Mouse (Mus musculus) heart, embryonic 10.5 days (tissue): Measurements from ENCODE around the gene Inhbe. TPM values are rescaled to one million over a fixed set of nuclear protein-coding genes. Genes with fewer than 3 reads are reported as not detected.

Experiments used
- DNase-seq: peaks from one replicate; pipeline ENCODE4 v3.0.0-alpha.2; 2017; ENCODE audit warnings: low spot score
- H3K27ac ChIP-seq: fragments of 300-500 bp; sonication (generic); 2 replicates; pipeline ENCODE4 v1.5.1; 2016; ENCODE audit warnings: mild to moderate bottlenecking
- H3K27me3 ChIP-seq: fragments of 300-500 bp; sonication (generic); 2 replicates; pipeline ENCODE4 v1.6.1; 2016; ENCODE audit warnings: mild to moderate bottlenecking; ENCODE audit not compliant: poor library complexity, insufficient read depth, severe bottlenecking
- H3K36me3 ChIP-seq: fragments of 300-500 bp; sonication (generic); 2 replicates; pipeline ENCODE4 v1.6.1; 2016; ENCODE audit warnings: mild to moderate bottlenecking, moderate library complexity
- H3K4me1 ChIP-seq: fragments of 300-500 bp; sonication (generic); 2 replicates; pipeline ENCODE4 v1.6.1; 2016; ENCODE audit warnings: mild to moderate bottlenecking
- H3K4me3 ChIP-seq: fragments of 300-500 bp; sonication (generic); 2 replicates; pipeline ENCODE4 v1.5.1; 2016; ENCODE audit warnings: mild to moderate bottlenecking, moderate library complexity
- H3K9me3 ChIP-seq: fragments of 300-500 bp; sonication (generic); 2 replicates; pipeline ENCODE4 v1.6.1; 2016; ENCODE audit warnings: mild to moderate bottlenecking, moderate library complexity
- WGBS: fragments of 180-500 bp; shearing (Covaris S2); methylation state at CpG from one replicate; pipeline ENCODE4 v1.1.7; 2016; 5-methylcytosine and 5-hydroxymethylcytosine counted together
- polyA plus RNA-seq: library from polyadenylated mRNA; unstranded; fragments of >200 nt; fragmentation: Nextera tagmentation; extraction: Ambion mirVana; gene quantifications from 2 replicates; pipeline ENCODE4 v1.2.1, GENCODE M21; 2016

The Inhbe gene
- 0.04 TPM in 1 of 2 replicates, not detected in the other for polyA plus RNA-seq

DNA sequence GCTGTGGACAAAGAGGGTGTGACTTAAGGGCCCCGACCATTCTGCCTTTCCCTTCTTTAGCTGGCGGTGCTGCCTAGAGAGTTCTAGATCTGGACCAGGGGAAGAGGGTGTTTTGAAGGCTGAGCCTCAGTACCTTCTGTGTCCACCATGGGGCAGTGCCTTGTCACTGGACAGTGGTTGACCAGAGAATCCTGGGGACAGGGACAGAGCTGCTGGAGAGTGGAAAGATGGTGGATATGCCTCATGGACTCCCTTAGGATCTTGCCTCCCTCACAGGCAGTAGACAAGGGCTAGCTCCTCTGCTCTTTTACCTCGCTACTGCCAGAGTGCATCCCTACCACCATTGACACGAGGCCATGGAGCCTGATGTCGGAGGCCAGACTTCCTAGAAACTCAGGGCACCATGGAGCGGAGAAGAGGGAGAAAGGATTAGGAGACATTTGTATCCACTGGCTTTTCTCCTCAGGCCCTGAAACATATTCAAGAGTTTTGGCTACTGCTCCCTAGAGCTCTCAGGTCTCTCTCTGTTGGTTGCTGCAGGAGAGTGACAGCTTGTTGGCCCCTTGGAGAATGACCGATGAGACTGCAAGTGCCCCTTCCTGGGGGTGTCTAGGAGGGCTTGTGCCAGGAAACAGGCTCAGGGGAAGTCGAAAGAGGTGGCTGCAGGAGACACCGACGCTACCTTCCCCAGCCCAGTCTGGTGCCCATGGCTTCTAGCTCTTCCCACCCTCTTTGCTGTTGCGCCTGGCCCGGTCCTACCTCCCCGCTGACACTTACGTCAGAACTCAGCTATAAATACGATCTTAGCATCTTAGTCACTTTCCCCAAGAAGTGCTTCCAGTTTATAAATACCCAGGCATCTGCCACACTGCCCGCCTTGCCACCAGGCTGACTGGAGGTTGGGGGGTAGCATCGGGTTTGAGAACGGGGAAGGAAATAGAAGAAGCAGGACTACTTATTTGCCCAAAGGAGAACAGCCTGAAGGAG is at the start of gene Inhbe:
Gene Inhbe (minus strand): TSS at position 503 of the 987 bp plus-strand sequence.
- no peak within 1 kb of the TSS for H3K27ac ChIP-seq
- 83% methylated on average over 18 of the region's 18 CpGs for WGBS
- peaks cover 22% of the 10 kb centered on the region for H3K27me3 ChIP-seq
- peak; percentile 69 for DNase-seq
- peaks cover 19% of the 10 kb centered on the region for H3K4me1 ChIP-seq
- no peaks in the 10 kb centered on the region for H3K9me3 ChIP-seq
- no peaks in the 10 kb centered on the region for H3K36me3 ChIP-seq
- H3K4me3 ChIP-seq: no peak within 1 kb of the TSS

DNA sequence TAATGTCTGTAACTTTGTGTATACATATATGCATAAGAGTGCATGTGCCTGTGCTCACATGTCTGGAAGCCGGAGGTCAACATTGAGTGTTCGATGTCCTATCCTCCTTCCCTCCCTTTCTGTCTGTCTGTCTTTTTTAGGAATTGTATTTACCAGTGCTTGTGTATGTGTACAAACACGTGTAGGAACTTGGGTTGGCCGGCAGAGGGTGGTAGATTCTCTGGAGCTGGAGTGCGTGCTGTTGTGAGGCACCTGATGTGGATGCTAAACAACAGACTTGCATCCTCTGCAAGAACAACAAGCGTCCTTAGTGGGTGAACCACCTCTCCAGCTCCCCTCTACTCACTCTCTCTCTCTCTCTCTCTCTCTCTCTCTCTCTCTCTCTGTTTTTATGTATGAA is 37.6 kb upstream of the Inhbe start:
- Histone ChIP-seq H3K27me3 (no peaks in the 10 kb centered on the region), H3K4me3 (no peak overlapping the region), H3K4me1 (no peaks in the 10 kb centered on the region), H3K9me3 (no peaks in the 10 kb centered on the region), H3K27ac (no peak overlapping the region), H3K36me3 (peaks cover 49% of the 10 kb centered on the region)
- 83% methylated on average over 6 of the region's 6 CpGs for WGBS
- DNase-seq: no peak

DNA sequence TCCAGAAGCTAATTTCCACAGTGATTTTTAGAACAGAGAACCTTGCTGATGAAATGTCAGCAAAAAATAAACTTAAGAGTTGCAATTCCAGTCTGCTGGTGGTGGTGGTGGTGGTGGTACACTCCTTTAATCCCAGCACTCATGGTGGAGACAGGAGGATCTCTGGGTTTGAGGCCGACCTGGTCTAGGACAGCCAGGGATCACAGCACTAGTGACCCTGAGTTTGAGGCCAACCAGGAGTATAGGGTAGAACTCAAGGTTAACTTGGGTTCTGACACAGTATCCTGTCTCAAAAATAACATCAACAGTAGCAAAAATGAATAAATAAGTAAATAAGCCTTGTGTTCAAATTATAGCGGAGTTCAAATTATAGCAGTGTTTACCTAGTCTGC is 27.5 kb upstream of the Inhbe start:
- 51% methylated on average over 2 of the region's 2 CpGs for WGBS
- DNase-seq: no peak

DNA sequence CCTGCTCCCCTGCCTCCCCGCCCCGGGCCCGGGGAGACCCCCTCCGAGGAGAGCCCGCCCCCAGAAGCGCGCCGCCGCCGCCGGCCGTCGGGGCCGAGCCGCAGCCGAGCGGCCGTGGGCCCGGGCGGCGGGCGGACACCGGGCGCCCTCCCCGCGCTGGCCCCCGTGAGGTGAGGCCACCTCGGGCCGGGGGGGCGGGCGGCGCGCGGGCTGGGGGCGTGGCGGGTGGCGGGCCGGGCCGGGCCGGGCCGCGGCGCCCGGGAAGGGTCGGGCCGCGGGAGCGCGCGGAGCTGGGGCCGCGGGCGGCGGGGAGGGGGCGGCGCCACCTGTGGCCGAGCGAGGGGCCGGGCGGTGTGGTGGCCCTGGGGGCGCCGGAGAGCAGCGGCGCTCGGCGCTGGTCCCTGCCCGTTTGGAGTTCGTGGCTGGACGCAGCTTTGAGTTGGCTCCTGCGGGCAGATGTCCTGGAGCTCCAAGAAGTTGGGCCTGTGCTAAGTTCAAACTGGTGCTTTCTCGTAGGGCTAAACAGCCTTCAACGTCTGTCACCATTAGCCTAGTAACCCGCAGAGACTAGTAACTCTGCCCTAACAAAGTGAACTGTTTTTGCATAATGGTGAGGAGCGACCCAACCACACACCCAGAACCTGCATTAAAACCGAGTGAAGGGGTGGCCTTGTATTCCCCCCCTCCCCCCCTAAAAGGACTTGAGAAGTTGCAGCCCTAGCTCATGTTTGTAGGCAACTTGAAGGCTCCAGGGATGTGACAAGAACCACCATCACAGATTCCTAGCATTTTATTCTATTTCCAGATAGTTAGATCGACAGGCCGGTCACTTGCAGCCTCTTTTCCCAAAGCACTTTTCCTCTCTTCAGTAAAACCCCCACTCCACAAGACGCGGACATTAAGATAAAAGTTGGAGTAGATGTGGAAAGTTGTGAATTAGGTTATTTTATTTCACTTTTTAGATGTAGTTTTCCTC is 26.8 kb upstream of the Inhbe start:
- Histone ChIP-seq H3K9me3 (no peaks in the 10 kb centered on the region), H3K4me1 (peaks cover 23% of the 10 kb centered on the region), H3K27ac (peak overlapping the region; percentile 97), H3K36me3 (no peaks in the 10 kb centered on the region), H3K27me3 (no peaks in the 10 kb centered on the region), H3K4me3 (peak overlapping the region; percentile 67)
- peak; percentile 87 for DNase-seq
- WGBS: 4% methylated on average over 79 of the region's 79 CpGs

More for the DNA sequence above, 27.5 kb upstream of the Inhbe start:
- H3K9me3 ChIP-seq: no peaks in the 10 kb centered on the region
- H3K4me1 ChIP-seq: peaks cover 23% of the 10 kb centered on the region
- peak overlapping the region; percentile 67 for H3K4me3 ChIP-seq
- no peaks in the 10 kb centered on the region for H3K27me3 ChIP-seq
- H3K36me3 ChIP-seq: no peaks in the 10 kb centered on the region
- peak overlapping the region; percentile 97 for H3K27ac ChIP-seq

DNA sequence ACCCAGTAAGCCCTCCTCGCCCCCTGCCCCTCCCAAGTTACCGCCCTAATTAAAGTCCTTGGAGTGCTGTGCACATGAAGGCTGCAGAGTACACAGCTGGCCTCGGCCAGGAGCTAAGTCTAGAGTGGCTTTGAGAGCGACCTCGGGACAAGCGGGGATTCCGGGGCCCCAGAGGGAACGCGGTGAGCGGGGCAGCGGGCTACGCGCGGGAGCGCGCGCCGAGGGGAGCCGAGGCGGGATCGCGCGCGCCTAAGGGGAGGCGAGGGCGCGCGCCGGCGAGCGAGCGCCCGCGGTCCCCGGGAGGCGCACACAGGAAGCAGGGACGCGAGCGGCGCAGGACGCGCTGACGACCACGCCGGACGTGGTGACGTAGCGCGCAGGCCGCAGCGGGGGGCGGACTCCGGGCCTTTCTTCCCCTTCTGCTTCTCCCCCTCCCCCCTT is 26.1 kb upstream of the Inhbe start, which contains the start of gene R3hdm2:
Gene R3hdm2 (plus strand): TSS at position 77 of the 441 bp plus-strand sequence.
- H3K4me3 ChIP-seq: peak within 1 kb of the TSS; percentile 67
- H3K9me3 ChIP-seq: no peaks in the 10 kb centered on the region
- WGBS: under 1% methylated on average over 52 of the region's 53 CpGs
- H3K27ac ChIP-seq: peak within 1 kb of the TSS; percentile 97
- H3K36me3 ChIP-seq: no peaks in the 10 kb centered on the region
- no peaks in the 10 kb centered on the region for H3K27me3 ChIP-seq
- peak; percentile 95 for DNase-seq
- H3K4me1 ChIP-seq: peaks cover 21% of the 10 kb centered on the region

DNA sequence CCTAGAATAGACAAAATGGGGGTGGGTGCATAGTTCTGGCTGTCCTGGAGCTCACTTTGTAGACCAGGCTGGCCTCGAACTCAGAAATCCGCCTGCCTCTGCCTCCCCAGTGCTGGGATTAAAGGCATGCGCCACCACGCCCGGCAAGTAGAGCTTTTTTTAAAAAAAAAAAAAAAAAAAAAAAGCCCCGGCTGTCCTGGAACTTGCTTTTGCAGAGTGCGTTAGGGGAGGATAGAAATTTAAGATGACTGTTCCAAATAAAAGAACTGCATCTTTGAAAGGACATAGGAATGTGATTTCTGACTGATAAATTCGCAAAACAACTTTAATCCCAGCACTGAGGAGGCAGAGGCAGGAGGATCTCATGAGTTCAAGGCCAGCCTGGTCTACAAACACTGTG is 25.4 kb upstream of the Inhbe start:
- H3K4me1 ChIP-seq: peaks cover 21% of the 10 kb centered on the region
- H3K9me3 ChIP-seq: no peaks in the 10 kb centered on the region
- WGBS: 81% methylated on average over 8 of the region's 8 CpGs
- H3K36me3 ChIP-seq: no peaks in the 10 kb centered on the region
- peak overlapping the region; percentile 67 for H3K4me3 ChIP-seq
- H3K27me3 ChIP-seq: no peaks in the 10 kb centered on the region
- DNase-seq: no peak
- H3K27ac ChIP-seq: peak overlapping the region; percentile 97; the same call in 1 of the 2 replicates

DNA sequence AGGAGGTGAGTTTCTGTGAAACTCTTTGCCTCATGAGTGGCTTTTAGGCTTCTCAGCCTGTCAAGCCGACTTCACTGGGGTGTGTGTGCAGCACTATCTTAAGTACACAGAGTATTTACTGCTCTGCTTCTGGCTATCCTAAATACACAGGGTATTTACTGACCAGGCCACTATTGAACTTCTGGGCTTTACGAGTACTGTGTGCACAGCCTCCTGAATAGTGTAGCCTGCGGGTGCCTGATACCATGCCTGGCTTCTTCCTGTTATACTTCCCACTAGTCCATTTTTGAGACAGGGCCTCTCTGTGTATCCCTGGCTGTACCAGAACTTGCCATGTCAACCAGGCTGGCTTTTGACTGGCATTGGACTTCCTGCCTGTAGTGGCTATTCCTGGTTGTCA is 23.5 kb upstream of the Inhbe start:
- H3K27me3 ChIP-seq: no peaks in the 10 kb centered on the region
- no peak overlapping the region for H3K27ac ChIP-seq
- H3K36me3 ChIP-seq: no peaks in the 10 kb centered on the region
- H3K4me1 ChIP-seq: peaks cover 14% of the 10 kb centered on the region
- H3K4me3 ChIP-seq: no peak overlapping the region
- no peaks in the 10 kb centered on the region for H3K9me3 ChIP-seq
- DNase-seq: no peak
- WGBS: 72% methylated on average over 3 of the region's 3 CpGs

DNA sequence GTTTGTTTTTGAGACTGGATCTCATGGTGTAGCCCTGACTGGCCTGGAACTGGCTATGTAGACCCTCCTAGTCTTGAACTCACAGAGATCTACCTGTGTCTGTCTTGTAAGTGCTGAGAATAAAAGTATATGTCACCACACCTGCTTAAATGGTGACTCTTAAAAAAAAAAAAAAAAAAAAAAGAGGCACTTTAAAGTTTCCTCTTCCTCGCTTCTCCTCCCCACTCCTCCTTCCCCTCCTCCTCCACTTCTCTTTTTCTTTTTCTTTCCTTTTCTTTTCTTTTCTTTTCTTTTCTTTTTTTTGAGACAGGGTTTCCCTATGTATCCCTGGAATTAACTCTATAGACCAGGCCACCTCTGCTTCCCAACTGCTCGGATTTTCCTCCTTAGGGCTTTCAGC is 16.8 kb upstream of the Inhbe start:
- Histone ChIP-seq H3K27ac (no peak overlapping the region), H3K4me1 (peaks cover 4% of the 10 kb centered on the region; the same call in 1 of the 2 replicates), H3K27me3 (no peaks in the 10 kb centered on the region), H3K36me3 (no peaks in the 10 kb centered on the region), H3K9me3 (no peaks in the 10 kb centered on the region), H3K4me3 (no peak overlapping the region)
- WGBS: 76% methylated on average over 2 of the region's 2 CpGs
- no peak for DNase-seq

DNA sequence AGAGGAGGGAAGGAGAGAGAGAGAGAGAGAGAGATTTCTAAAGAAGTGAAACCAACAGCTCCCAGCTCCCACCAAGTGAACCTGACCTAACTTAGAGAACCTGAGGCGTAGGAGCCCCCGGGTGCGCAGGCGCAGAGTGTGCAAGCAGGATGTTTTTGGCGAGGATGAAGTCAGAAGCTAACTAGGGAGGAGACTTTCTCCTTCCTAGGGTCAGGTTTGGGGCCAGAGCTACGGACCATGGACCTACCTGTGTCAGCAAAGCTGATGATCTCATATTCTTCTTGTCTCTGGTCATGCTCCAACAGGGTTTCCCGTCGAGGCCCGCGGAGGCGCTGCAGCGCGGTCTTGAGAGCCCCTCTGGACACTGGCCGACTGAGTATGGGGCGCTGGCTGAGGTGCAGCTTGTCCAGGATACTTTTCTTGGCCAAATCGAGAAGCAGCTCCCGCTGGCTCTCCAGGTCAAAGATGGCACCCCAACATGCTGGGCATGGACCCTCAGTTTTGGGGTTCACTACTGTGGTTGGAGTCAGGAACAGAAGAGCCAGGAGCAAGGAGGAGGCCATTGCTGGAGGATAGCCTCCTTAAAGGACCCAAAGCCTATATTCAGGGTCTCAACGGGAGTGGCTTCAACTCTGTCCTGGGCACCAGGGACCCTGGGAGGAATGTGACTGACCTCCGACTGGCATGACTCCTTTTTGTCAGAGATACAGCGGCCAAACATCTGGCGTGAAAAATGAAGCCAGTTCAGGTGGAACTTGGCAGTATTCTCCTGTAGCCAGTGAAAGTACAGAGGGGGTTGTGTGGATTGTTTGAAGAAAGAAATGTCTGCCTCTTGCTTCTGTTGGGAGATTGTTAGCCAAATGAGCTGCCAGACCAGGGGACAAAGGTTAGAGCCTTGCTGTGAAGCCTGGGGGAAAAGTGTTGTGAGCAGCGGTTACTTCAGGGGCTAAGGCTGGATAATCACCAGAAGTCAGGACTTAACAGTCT is 15.9 kb upstream of the Inhbe start, which contains the start of gene Inhbc:
Gene Inhbc (minus strand): TSS at position 598 of the 987 bp plus-strand sequence.
- no peaks in the 10 kb centered on the region for H3K27me3 ChIP-seq
- H3K4me1 ChIP-seq: peaks cover 4% of the 10 kb centered on the region; the same call in 1 of the 2 replicates
- H3K36me3 ChIP-seq: no peaks in the 10 kb centered on the region
- 67% methylated on average over 22 of the region's 22 CpGs for WGBS
- no peak for DNase-seq
- H3K27ac ChIP-seq: no peak within 1 kb of the TSS
- no peak within 1 kb of the TSS for H3K4me3 ChIP-seq
- no peaks in the 10 kb centered on the region for H3K9me3 ChIP-seq

DNA sequence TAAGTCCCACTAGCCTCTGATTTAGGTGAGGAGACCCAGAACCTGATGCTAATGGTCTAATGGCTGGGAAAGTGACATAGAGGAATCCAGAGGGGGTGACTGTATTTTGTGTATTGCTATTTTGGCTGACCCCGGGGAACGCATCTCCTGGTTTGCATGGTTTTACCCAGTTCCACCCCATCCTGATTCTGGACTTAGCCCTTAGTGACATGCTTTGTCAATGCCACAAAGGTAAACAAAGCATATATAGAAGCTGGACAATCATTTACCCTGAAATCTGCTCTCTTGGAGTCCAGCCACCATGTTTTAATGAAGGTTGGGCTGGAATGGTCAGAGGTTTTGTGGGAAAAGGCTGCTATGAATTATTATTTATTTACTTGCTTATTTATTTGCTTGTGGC is 14.1 kb upstream of the Inhbe start:
- 83% methylated on average over 2 of the region's 2 CpGs for WGBS
- DNase-seq: no peak
- peaks cover 4% of the 10 kb centered on the region; the same call in 1 of the 2 replicates for H3K4me1 ChIP-seq
- H3K27ac ChIP-seq: no peak overlapping the region
- H3K9me3 ChIP-seq: no peaks in the 10 kb centered on the region
- no peak overlapping the region for H3K4me3 ChIP-seq
- H3K27me3 ChIP-seq: no peaks in the 10 kb centered on the region
- no peaks in the 10 kb centered on the region for H3K36me3 ChIP-seq

DNA sequence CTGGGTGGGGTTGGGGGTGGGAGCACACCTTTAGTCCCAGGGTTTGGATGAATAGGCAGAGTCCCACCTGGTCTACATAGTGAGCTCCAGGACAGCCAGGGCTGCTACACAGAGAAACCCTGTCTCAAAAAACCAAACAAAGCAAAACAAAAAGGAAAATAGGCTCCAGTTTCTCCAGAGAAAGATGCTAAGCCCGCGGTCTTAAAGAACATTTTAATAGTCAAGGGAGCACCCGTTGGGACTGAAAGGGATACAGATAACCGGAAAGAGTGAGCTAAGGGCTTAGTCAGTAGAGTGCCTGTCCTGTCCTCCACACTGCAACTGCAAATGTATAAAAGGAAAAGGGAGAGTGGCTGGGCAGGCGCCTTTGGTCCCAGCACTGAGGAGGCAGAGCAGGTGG is 12.9 kb upstream of the Inhbe start:
- 70% methylated on average over 5 of the region's 5 CpGs for WGBS
- peaks cover 4% of the 10 kb centered on the region; the same call in 1 of the 2 replicates for H3K4me1 ChIP-seq
- DNase-seq: no peak

More for the DNA sequence above, 12.9 kb upstream of the Inhbe start:
- H3K27ac ChIP-seq: no peak overlapping the region
- no peak overlapping the region for H3K4me3 ChIP-seq
- no peaks in the 10 kb centered on the region for H3K27me3 ChIP-seq
- no peaks in the 10 kb centered on the region for H3K36me3 ChIP-seq
- no peaks in the 10 kb centered on the region for H3K9me3 ChIP-seq
